Mouse (Mus musculus): ENCODE measurements around the gene Rhbg. TPM values are rescaled to one million over a fixed set of nuclear protein-coding genes. Genes with fewer than 3 reads are reported as not detected.
"Not testable (repeated sequence)": the region's sequence is repeated elsewhere in the genome, so short reads cannot be mapped to it uniquely, and the experiment has no call there.

Rhbg gene
- total RNA-seq (2021), result not detected
- long read RNA-seq, experiment 1, partial matches to known transcripts, result 0 of 1 reads
- long read RNA-seq, experiment 1, other reads (novel, unspliced or antisense), result 0 of 1 reads
- long read RNA-seq, experiment 2, result 0 reads

- DNase-seq, result no peak
These were observed at the start of gene Rhbg for GRCm38 (mm10) chr3:88254268-88254926. Gene Rhbg, minus strand, starts transcription at chr3:88254709.

- no peak for DNase-seq
These were observed 44.7 kb upstream of the Rhbg start for GRCm38 (mm10) chr3:88299172-88299571.

DNA sequence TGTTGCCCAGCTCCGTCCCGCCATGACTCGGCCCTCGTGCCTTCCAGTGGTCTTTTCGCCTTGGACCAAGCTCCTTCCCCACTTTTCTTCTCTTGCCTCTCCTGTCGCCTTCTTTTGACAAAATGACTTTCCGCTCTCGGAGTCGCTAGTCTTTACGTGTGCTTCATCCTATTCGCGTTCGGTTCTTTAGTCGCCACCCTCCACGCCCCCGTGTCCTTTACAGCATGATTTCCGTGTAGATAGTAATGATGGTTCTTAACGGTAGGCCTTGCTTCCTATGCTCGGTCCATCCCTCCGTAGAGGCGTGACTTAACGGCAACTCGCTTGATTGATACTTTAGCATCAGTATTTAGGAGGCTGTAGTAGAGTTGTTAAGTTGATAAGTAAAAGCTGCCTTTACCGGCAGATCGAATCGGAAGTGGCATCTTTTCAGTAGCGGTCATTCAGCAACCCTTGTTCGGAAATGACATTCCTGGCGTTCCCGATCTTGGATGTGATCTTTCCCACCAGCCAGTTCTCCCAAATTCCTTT is 42.9 kb upstream of the Rhbg start:
- no peak for DNase-seq

DNA sequence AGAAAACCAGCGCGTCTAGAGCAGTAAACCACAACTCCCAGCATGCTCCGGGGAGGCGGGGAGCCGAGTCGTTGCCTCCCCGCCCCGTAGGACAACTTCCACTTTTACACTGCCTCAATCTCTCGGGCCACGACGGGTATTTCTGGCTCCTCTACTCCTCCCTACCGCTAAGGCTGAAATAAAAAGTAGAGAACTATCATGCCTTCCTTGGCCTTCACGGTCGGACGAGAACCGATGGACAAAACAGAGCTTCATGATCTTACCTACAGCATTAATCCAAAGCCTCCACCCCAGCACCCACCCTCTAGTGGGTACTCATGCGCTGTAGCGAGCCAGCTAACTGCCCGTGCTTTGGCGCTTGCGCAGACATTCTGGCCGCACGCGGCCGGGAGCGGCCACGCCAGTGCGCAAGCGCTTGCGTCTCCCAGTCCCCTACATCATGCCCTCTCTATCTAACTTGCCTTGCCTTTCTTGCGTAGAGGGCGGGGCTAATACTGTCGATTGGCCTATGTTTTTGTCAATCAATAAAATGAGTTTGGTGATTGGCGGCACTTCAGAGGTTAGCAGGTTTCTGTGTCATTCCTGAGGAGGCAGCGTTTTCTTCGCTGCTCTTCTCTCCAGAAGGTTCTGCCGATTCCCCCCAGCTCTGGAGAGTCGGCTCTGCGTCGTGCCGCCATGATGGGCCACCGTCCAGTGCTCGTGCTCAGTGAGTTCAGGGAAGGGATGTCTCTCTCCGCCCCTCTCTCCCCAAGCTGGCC is 42.2 kb upstream of the Rhbg start, which contains the start of the genes Tsacc and Cct3:
TSS of gene Tsacc (minus strand) at position 439 of the 758 bp plus-strand sequence.
TSS of gene Cct3 (plus strand) at position 556 of the 758 bp plus-strand sequence.
- peak; percentile 94 for DNase-seq

- DNase-seq, result no peak
These were observed 41.6 kb upstream of the Rhbg start for GRCm38 (mm10) chr3:88296110-88296560.

GRCm38 (mm10) chr3:88295272-88295671 is 40.8 kb upstream of the Rhbg start:
- DNase-seq, result not testable (repeated sequence)

GRCm38 (mm10) chr3:88291970-88292369 is 37.5 kb upstream of the Rhbg start:
- peak; percentile 14 for DNase-seq

- not testable (repeated sequence) for DNase-seq
These were observed 33.7 kb upstream of the Rhbg start for GRCm38 (mm10) chr3:88288133-88288713.

DNA sequence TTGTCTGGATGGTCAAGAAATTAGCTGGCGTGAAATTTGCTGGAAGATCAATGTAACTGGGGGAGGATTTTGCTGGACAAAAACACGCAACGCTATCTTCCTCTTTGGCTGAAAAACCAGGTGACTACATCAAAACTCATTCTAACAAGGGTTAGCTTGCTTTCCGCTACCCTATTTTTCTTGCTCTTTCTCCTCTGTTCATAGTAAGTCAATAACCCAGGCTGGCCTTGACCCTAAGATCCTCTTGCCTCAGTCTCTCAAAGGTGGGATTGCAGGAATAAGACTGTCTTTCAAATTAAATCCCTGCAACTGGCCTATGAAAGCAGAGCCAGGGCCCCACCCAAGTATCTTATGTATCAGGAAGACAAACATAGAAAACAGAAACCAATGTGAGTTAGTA is 32.6 kb upstream of the Rhbg start, which contains the start of gene Gm38392:
TSS of gene Gm38392 (minus strand) at position 101 of the 400 bp plus-strand sequence.
- no peak for DNase-seq

GRCm38 (mm10) chr3:88285565-88285895 is 31.0 kb upstream of the Rhbg start:
- not testable (repeated sequence) for DNase-seq

DNA sequence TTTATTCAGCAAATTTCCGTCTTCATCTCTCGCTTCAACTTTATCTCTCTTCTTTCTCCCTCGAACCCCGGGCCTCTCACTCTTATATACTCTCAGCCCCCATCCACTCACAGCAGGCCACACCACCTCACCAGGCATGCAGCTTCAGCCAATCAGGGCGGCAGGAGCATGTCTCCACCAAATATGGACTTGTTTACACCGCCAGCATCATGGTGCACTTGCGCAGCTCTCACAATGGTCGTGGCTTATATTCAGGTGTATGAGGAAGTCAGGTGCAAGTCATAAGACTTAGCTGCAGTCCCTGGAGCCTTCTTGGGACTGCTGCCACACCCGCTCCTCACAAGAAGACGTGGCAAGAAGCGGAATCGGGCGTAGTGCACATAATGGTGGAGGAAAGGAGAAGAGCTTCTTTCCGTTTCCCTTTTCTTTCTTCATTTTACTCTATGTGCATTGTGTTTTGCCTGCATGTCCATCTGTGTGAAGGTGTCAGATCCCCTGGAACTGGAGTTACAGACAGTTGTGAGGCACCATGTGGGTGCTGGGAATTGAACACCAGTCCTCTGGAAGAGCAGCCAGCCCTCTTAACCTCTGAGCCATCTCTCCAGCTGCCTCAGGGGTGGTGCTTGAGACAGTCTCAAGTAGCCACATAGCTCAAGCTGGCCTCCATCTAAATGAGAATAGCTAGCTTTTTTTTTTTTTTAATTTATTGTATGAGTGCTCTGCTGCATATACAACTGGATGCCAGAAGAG is 30.5 kb upstream of the Rhbg start:
- not testable (repeated sequence) for DNase-seq

GRCm38 (mm10) chr3:88281141-88281916 is 26.8 kb upstream of the Rhbg start:
- not testable (repeated sequence) for DNase-seq

DNA sequence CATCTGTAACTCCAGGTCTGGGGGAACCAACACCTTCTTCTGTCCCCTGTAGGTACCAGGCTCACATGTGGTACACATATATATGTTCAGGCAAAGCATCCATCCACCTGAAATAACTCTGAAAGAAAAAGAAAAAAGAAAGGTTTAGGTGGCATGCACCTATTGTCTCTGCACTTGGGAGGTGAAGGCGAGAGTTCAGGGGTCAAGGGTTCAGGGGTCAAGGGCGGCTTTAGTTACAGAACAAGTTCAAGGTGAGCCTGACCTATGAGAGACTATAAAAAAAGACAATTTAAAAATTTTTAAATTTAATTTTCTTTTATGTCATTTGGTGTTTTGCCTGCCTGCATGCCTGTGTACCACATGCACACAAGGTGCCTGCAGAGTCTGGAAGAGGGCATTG is 25.5 kb upstream of the Rhbg start:
- DNase-seq, result no peak

DNA sequence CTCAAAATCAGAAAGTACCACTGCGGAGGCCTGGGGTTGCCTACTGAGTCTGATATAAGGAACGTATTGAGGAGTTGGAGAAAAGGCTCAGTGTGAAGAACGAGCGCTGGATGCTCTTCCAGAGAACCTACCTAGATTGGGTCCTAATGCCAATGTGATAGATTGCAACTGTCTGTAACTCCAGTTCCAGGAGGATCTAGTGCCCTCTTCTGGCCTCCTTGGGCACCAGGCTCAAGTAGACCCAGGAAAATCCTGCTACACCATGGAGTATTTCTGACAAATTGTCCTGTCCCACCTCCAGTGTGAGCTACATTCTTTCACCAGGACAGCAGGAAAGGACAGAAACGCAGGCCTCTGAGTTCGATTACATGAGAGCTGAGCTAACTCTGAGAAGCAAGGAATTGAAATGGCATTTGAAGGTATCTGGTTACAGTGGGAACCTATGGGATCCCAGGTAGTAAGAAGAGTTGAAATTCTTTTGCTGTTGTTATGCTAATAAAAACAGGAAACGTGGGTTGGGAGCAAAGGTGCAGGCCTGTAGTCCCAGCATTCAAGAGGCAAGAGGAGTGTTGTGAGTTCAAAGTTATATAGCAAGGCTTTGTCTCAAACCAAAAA is 22.1 kb upstream of the Rhbg start:
- DNase-seq, result no peak

- DNase-seq, result no peak
These were observed 21.6 kb upstream of the Rhbg start for GRCm38 (mm10) chr3:88276121-88276520.

DNA sequence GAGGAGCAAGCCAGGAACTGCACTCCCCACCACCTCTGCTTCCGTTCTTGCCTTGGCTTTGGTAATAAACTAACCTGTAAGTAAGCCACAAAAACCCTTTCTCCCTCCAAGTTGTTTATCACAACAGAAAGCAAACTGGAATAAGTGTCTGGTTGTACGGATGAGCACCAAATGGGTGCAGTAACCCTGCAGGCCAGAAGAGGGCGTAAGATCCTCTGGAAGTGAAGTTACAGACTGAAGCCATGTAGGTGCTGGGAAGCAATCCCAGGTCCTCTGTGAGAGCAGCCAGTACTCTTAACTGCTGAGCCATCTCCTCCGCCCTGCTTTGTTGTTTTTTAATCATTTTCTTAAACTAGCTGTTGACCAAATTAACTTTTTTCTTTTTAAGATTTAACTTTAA is 19.5 kb upstream of the Rhbg start:
- no peak for DNase-seq

DNA sequence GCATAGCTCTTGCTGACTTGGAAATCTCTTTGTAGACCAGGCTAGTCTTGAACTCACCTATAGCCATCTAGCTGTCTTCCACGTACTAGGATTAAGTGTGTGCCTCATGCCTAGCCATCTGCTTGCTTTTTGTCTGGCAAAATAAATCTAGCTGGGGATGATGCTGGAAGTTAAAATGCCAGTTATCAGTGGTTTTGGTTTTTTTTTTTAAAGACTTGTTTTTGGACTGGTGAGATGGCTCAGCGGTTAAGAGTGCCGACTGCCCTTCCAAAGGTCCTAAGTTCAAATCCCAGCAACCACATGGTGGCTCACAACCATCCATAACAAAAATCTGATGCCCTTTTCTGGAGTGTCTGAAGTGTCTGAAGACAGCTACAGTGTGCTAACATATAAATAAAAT is 17.4 kb upstream of the Rhbg start:
- DNase-seq, result no peak

- not testable (repeated sequence) for DNase-seq
These were observed 16.8 kb upstream of the Rhbg start for GRCm38 (mm10) chr3:88271298-88271697.

DNA sequence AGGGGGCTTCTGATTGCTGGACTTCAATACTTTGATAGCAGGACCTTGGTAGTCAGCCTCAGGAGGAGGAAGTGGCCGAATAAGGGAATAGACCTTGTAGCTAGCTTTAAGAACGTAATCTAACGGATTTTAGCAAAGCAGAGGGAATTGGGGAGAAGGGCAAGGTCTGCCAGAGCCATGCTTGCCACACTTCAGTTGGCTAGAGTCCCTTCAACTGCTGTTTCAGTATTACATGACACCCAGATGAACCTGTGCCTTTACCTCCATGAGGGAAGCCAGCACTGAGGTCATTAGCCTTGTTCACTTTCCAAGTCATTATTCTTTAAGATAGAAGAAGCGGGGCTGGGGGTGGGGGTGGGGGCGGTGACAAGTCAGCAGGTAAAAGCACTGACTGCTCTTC is 14.5 kb upstream of the Rhbg start:
- DNase-seq, result no peak

DNA sequence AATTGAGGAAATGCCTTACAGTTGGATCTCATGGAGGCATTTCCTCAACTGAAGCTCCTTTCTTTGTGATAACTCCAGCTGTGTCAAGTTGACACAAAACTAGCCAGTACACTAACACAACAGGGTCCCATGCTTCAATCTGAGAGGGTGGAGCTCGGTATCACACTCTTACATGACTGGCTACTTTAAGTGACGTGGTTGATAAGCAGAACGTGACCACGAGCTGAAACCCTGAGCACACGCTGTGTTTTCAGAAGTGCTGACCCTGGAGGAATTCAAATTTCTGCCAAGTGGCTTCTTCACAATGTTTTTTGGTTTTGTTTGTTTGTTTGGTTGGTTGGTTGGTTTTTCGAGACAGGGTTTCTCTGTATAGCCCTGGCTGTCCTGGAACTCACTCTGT is 13.5 kb upstream of the Rhbg start:
- DNase-seq, result not testable (repeated sequence)

DNA sequence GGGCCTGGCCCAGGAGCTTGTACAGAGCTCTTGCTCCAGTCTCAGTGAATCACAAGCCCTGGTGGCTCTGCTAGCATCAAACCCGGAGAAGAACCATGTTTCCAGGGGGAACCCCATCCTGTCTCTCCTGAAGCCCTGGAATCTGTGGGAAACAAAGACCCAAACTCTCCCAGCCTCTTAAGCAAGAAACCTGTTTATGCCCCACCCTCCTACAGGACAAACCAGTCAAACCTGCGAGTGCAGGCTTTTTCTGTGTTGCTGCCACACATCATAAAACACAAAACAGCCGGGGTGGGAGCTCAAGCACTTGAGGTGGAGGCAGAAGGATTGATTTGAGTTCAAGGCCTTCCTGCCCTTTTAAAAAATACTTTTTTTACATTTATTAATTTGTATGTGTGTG is 7.8 kb upstream of the Rhbg start:
- no peak for DNase-seq
